Mouse (Mus musculus): Measurements from ENCODE around the gene Cldn22.

DNA sequence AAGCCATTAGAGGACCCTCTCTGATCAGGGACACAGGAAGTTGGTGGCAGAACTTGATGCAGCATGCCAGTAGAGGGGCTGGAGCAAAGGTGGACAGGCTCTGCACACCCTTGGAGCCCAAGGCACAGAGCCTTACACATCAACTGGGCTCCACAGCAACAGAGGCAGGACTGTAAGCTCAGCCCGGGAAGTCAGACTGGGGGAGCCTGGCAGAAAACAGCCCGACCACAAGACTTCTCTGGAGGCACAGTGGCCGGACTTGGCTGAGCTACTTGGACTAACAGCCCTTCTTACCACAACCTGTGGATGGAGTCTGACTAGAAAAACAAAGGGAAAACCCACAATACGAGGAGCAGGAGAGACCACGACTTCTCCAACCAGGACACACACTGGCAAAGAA, 29.1 kb downstream of the Cldn22 start:
- TF ChIP-seq POLR2A (IDR thresholded peaks at IDR 0.05; ENCODE audit: borderline replicate concordance, extremely low read depth, low read depth, low read length): no peak
- no peak for TF ChIP-seq CTCF (IDR thresholded peaks at IDR 0.05; ENCODE audit: insufficient read depth, low read length)
